Mouse (Mus musculus) forebrain, embryonic 11.5 days (tissue): ENCODE data around the gene Cln6. TPM values are rescaled to one million over a fixed set of nuclear protein-coding genes. Genes with fewer than 3 reads are reported as not detected.

Experiments used
- ATAC-seq: fragments of 200-750 bp; cut with Nextera tagmentation; replicated peaks from 2 replicates; pipeline ENCODE4 v1.8.0; 2017; ENCODE audit warnings: moderate TSS enrichment; ENCODE audit not compliant: low FRiP score
- DNase-seq: peaks from one replicate; pipeline ENCODE4 v3.0.0-alpha.2; 2017; ENCODE audit warnings: low spot score
- H3K27ac ChIP-seq: fragments of 300-500 bp; sonication (generic); 2 replicates; pipeline ENCODE4 v1.5.1; 2014; ENCODE audit warnings: low read depth, low read length
- H3K27me3 ChIP-seq: fragments of 300-500 bp; sonication (generic); 2 replicates; pipeline ENCODE4 v1.6.1; 2014; ENCODE audit warnings: mild to moderate bottlenecking, low read length, mixed read lengths; ENCODE audit not compliant: control insufficient read depth, insufficient read depth
- H3K36me3 ChIP-seq: fragments of 300-500 bp; sonication (generic); 2 replicates; pipeline ENCODE4 v1.6.1; 2014; ENCODE audit warnings: mild to moderate bottlenecking, low read length, moderate library complexity, mixed read lengths; ENCODE audit not compliant: control insufficient read depth, insufficient read depth
- H3K4me1 ChIP-seq: fragments of 300-500 bp; sonication (generic); replicated peaks from 2 replicates; pipeline ENCODE4 v1.6.1; 2014; ENCODE audit warnings: low read length, mixed read lengths; ENCODE audit not compliant: control insufficient read depth, insufficient read depth
- H3K4me2 ChIP-seq: fragments of 300-500 bp; sonication (generic); 2 replicates; pipeline ENCODE4 v1.6.1; 2014; ENCODE audit warnings: low read depth, mild to moderate bottlenecking, low read length, moderate library complexity, mixed read lengths; ENCODE audit not compliant: severe bottlenecking
- H3K4me3 ChIP-seq: fragments of 300-500 bp; sonication (generic); 2 replicates; pipeline ENCODE4 v1.5.1; 2014; ENCODE audit warnings: low read depth, low read length
- H3K9ac ChIP-seq: fragments of 300-500 bp; sonication (generic); 2 replicates; pipeline ENCODE4 v1.6.1; 2014; ENCODE audit warnings: low read length
- H3K9me3 ChIP-seq: fragments of 300-500 bp; sonication (generic); 2 replicates; pipeline ENCODE4 v1.6.1; 2016; ENCODE audit warnings: low read length, mixed read lengths; ENCODE audit not compliant: control insufficient read depth
- WGBS: fragments of 180-500 bp; shearing (Covaris S2); extraction: QIAGEN DNeasy Blood & Tissue Kit; methylation state at CpG from one replicate; pipeline ENCODE4 v1.1.7; 2014; 5-methylcytosine and 5-hydroxymethylcytosine counted together
- polyA plus RNA-seq: library from polyadenylated mRNA; unstranded; fragments of >200 nt; fragmentation: Nextera tagmentation; extraction: Ambion mirVana; gene quantifications from 2 replicates; pipeline ENCODE4 v1.2.1, GENCODE M21; 2014

The Cln6 gene
- polyA plus RNA-seq, 1 experiment from 2014 or later, result 14.5 TPM

DNA sequence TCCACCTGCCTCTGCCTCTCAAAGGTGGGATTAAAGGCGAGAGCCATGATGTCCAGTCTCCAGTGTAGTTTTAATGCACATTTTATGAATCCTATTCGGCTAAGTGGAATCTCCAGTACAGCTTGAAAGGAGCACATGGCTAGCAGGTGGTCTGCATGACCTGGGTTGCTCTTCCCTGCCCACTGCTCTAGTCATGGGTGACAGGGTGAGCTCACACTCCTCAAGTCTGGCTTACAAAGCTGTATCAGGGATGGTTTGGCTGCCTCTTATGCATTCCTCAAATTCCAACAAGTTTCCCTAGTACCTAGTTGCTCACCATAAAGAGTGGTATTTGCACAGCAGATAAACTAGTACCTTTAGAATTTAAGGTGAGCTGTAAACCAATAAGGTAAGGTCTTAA is 39.2 kb downstream of the Cln6 start:
- H3K4me3 ChIP-seq, result no peak overlapping the region
- WGBS, result 87% methylated on average over 2 of the region's 2 CpGs
- ATAC-seq, result no peak

DNA sequence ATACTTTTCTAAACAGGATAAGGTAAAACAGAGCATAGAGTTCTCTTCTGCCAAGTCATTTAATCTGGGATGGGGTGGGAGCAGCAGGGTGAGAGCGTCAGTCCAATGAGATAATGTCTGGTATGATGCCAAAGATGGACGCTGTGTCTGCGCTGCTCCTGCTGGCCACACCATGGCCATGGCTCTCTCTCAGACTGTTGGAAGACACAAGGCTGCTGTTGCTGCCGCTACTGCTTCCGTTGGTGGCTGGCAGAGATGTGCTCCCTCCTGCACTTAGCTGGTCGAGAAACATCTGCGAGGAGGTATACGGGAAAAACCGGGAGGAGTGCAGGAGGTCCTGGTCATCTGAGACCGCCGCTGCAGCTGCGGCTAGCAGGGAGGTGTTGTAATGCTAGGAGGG is 43.3 kb downstream of the Cln6 start:
- Histone ChIP-seq H3K27me3 (no peaks in the 10 kb centered on the region), H3K9ac (no peak overlapping the region), H3K36me3 (no peaks in the 10 kb centered on the region; the same call in 1 of the 2 replicates), H3K27ac (no peak overlapping the region), H3K4me1 (no peaks in the 10 kb centered on the region), H3K4me3 (no peak overlapping the region), H3K9me3 (no peaks in the 10 kb centered on the region), H3K4me2 (no peak overlapping the region)
- no peak for ATAC-seq
- no peak for DNase-seq
- WGBS, result 91% methylated on average over 12 of the region's 12 CpGs

More for the DNA sequence above, 39.2 kb downstream of the Cln6 start:
- Histone ChIP-seq H3K4me1 (no peaks in the 10 kb centered on the region), H3K9ac (no peak overlapping the region), H3K4me2 (no peak overlapping the region), H3K36me3 (no peaks in the 10 kb centered on the region; the same call in 1 of the 2 replicates), H3K9me3 (no peaks in the 10 kb centered on the region), H3K27ac (no peak overlapping the region), H3K27me3 (no peaks in the 10 kb centered on the region)
- DNase-seq, result no peak

DNA sequence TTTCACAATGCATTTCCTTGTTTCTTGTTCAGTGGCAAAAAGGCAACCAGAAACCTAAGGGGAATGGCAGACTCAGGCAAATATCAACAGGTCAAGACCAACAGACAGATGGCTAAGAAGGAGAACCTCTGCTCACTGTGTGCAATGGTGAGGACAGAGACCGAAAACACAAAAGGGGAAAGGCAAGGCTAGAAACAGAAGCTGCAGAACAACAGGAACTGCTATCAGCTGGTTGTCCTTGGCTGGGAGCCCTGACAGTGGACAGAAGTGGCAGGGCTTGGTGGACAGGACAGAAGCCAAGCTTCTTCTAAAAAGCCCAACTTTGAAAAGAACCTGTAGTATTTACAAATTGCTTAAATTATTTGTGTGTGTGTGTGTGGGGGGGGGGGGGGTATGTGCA is 55.9 kb downstream of the Cln6 start:
- Histone ChIP-seq H3K4me2 (no peak overlapping the region), H3K27me3 (no peaks in the 10 kb centered on the region), H3K9ac (no peak overlapping the region), H3K4me1 (no peaks in the 10 kb centered on the region), H3K4me3 (no peak overlapping the region), H3K27ac (no peak overlapping the region), H3K36me3 (peaks cover 4% of the 10 kb centered on the region; the same call in 1 of the 2 replicates), H3K9me3 (no peaks in the 10 kb centered on the region)
- ATAC-seq (no peak), DNase-seq (no peak)
- 94% methylated on average over 1 of the region's 1 CpGs for WGBS

Other genes starting within 250 kb of the Cln6 start
- 2.8 and 3.0 TPM in 2 replicates for gene Itga11, start 161.0 kb upstream of the Cln6 start, polyA plus RNA-seq
- 55.0 and 58.3 TPM in 2 replicates for gene Fem1b, start 26.9 kb upstream of the Cln6 start, polyA plus RNA-seq
- 0.48 and 1.5 TPM in 2 replicates for gene Calml4, start 19.3 kb downstream of the Cln6 start, polyA plus RNA-seq
- 60.0 and 63.2 TPM in 2 replicates for gene Pias1, start 149.1 kb downstream of the Cln6 start, polyA plus RNA-seq